Mouse (Mus musculus): ENCODE results near the gene Cggbp1.

DNA sequence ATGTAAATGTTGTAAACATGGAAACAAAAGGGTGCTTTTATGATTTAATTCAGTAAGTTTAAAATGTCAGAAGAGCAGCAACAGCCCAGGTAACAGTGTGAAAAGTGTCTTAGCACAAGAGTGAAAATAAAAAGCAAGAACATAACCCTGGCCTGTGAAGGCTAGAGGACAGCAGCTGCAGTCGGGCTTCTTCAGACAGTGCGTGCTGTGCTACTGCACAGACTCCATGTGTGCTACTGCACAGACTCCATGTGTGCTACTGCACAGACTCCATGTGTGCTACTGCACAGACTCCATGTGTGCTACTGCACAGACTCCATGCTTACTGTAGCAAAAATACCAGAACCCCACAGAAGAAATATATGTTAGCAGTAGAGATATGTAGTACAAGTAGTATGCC, 15.1 kb upstream of the Cggbp1 start:
- TF ChIP-seq CTCF (IDR thresholded peaks at IDR 0.05; ENCODE audit: borderline replicate concordance, insufficient read depth, low read length) (no peak), POLR2A (IDR thresholded peaks at IDR 0.05; ENCODE audit: low read depth, low read length) (no peak)

All from embryonic fibroblast, embryonic 13.5 days (primary cell).